Mouse (Mus musculus): ENCODE data around the gene Tepsin. TPM values are rescaled to one million over a fixed set of nuclear protein-coding genes. Genes with fewer than 3 reads are reported as not detected.
A peak's percentile ranks its signal among the peaks of the same experiment; 100 is the strongest.

The Tepsin gene
- polyA plus RNA-seq, 1 experiment = 10.3 TPM

- no peaks in the 10 kb centered on the region for H3K36me3 ChIP-seq (ENCODE audit: control insufficient read depth, insufficient read depth)
These were observed 34.4 kb downstream of the Tepsin start for GRCm38 (mm10) chr11:120064006-120064667.

GRCm38 (mm10) chr11:120063326-120063725 lies 35.2 kb downstream of the Tepsin start:
- no peaks in the 10 kb centered on the region for H3K79me2 ChIP-seq (ENCODE audit: control insufficient read depth, insufficient read depth)
- peaks cover 31% of the 10 kb centered on the region for H3K27me3 ChIP-seq (ENCODE audit: control insufficient read depth, insufficient read depth, insufficient read length)
- no peaks in the 10 kb centered on the region for H3K36me3 ChIP-seq (ENCODE audit: control insufficient read depth, insufficient read depth)
- H3ac ChIP-seq (ENCODE audit: control insufficient read depth, insufficient read length) = no peak overlapping the region
- H3K4me3 ChIP-seq = no peak overlapping the region
- TF ChIP-seq MYOD1 (IDR thresholded peaks at IDR 0.05; ENCODE audit: control insufficient read depth in 1 of 3, insufficient read length in 2 of 3, low read depth in 2 of 3) (no peak), SRF (IDR thresholded peaks at IDR 0.05; ENCODE audit: control insufficient read depth, insufficient read length, low read depth) (no peak), MYOG (IDR thresholded peaks at IDR 0.05; ENCODE audit: control insufficient read depth in 1 of 3, insufficient read depth in 1 of 3, insufficient read length in 2 of 3, low read depth in 2 of 3) (no peak), POLR2AphosphoS2 (IDR thresholded peaks at IDR 0.05; ENCODE audit: insufficient read length, low read depth) (no peak), CEBPB (IDR thresholded peaks at IDR 0.05; ENCODE audit: insufficient read depth, poor library complexity, severe bottlenecking) (no peak), REST (IDR thresholded peaks at IDR 0.05; ENCODE audit: insufficient read depth, insufficient read length) (no peak), E2F4 (IDR thresholded peaks at IDR 0.05; ENCODE audit: insufficient read depth) (no peak), MAX (IDR thresholded peaks at IDR 0.05; ENCODE audit: low read depth) (no peak), TCF12 (IDR thresholded peaks at IDR 0.05; ENCODE audit: insufficient read depth, poor library complexity, severe bottlenecking) (no peak), POLR2A (IDR thresholded peaks at IDR 0.05; ENCODE audit: insufficient read length, low read depth) (no peak), USF1 (IDR thresholded peaks at IDR 0.05; ENCODE audit: low read depth) (no peak), TCF3 (IDR thresholded peaks at IDR 0.05; ENCODE audit: insufficient read length, low read depth) (no peak)
- H3K4me2 ChIP-seq (ENCODE audit: low read depth) = no peak overlapping the region

More at GRCm38 (mm10) chr11:120064006-120064667, 34.4 kb downstream of the Tepsin start:
- no peaks in the 10 kb centered on the region for H3K79me2 ChIP-seq (ENCODE audit: control insufficient read depth, insufficient read depth)
- no peak overlapping the region for H3K4me2 ChIP-seq (ENCODE audit: low read depth)
- no peak overlapping the region for H3K4me3 ChIP-seq
- peak; percentile 0 to 89 (median 40) for TF ChIP-seq MYOD1 (IDR thresholded peaks at IDR 0.05; ENCODE audit: control insufficient read depth in 1 of 3, insufficient read length in 2 of 3, low read depth in 2 of 3)
- TF ChIP-seq TCF12 (IDR thresholded peaks at IDR 0.05; ENCODE audit: insufficient read depth, poor library complexity, severe bottlenecking) = peak; percentile 6
- TF ChIP-seq MAX (IDR thresholded peaks at IDR 0.05; ENCODE audit: low read depth) = no peak
- TF ChIP-seq TCF3 (IDR thresholded peaks at IDR 0.05; ENCODE audit: insufficient read length, low read depth) = peak; percentile 53
- peak; percentile 34 to 89 (median 75) for TF ChIP-seq MYOG (IDR thresholded peaks at IDR 0.05; ENCODE audit: control insufficient read depth in 1 of 3, insufficient read depth in 1 of 3, insufficient read length in 2 of 3, low read depth in 2 of 3)
- TF ChIP-seq E2F4 (IDR thresholded peaks at IDR 0.05; ENCODE audit: insufficient read depth) = no peak
- TF ChIP-seq USF1 (IDR thresholded peaks at IDR 0.05; ENCODE audit: low read depth) = no peak
- TF ChIP-seq CEBPB (IDR thresholded peaks at IDR 0.05; ENCODE audit: insufficient read depth, poor library complexity, severe bottlenecking) = no peak
- H3ac ChIP-seq (ENCODE audit: control insufficient read depth, insufficient read length) = no peak overlapping the region
- peaks cover 24% of the 10 kb centered on the region for H3K27me3 ChIP-seq (ENCODE audit: control insufficient read depth, insufficient read depth, insufficient read length)

GRCm38 (mm10) chr11:120060634-120061033 lies 37.9 kb downstream of the Tepsin start:
- TF ChIP-seq POLR2AphosphoS2 (IDR thresholded peaks at IDR 0.05; ENCODE audit: insufficient read length, low read depth) = no peak
- TF ChIP-seq REST (IDR thresholded peaks at IDR 0.05; ENCODE audit: insufficient read depth, insufficient read length) = no peak
- TF ChIP-seq USF1 (IDR thresholded peaks at IDR 0.05; ENCODE audit: low read depth) = no peak
- no peak for TF ChIP-seq E2F4 (IDR thresholded peaks at IDR 0.05; ENCODE audit: insufficient read depth)

GRCm38 (mm10) chr11:120055953-120056732 lies 42.4 kb downstream of the Tepsin start:
- TF ChIP-seq TCF12 (IDR thresholded peaks at IDR 0.05; ENCODE audit: insufficient read depth, poor library complexity, severe bottlenecking) = no peak
- TF ChIP-seq MYOD1 (IDR thresholded peaks at IDR 0.05; ENCODE audit: control insufficient read depth in 1 of 3, insufficient read length in 2 of 3, low read depth in 2 of 3) = no peak
- TF ChIP-seq POLR2AphosphoS2 (IDR thresholded peaks at IDR 0.05; ENCODE audit: insufficient read length, low read depth) = no peak
- TF ChIP-seq MAX (IDR thresholded peaks at IDR 0.05; ENCODE audit: low read depth) = no peak
- TF ChIP-seq E2F4 (IDR thresholded peaks at IDR 0.05; ENCODE audit: insufficient read depth) = no peak
- no peak for TF ChIP-seq USF1 (IDR thresholded peaks at IDR 0.05; ENCODE audit: low read depth)
- no peak for TF ChIP-seq POLR2A (IDR thresholded peaks at IDR 0.05; ENCODE audit: insufficient read length, low read depth)
- TF ChIP-seq CEBPB (IDR thresholded peaks at IDR 0.05; ENCODE audit: insufficient read depth, poor library complexity, severe bottlenecking) = no peak
- TF ChIP-seq SRF (IDR thresholded peaks at IDR 0.05; ENCODE audit: control insufficient read depth, insufficient read length, low read depth) = no peak
- TF ChIP-seq TCF3 (IDR thresholded peaks at IDR 0.05; ENCODE audit: insufficient read length, low read depth) = no peak
- TF ChIP-seq REST (IDR thresholded peaks at IDR 0.05; ENCODE audit: insufficient read depth, insufficient read length) = no peak
- no peak for TF ChIP-seq MYOG (IDR thresholded peaks at IDR 0.05; ENCODE audit: control insufficient read depth in 1 of 3, insufficient read depth in 1 of 3, insufficient read length in 2 of 3, low read depth in 2 of 3)
- peaks cover 47% of the 10 kb centered on the region for H3K27me3 ChIP-seq (ENCODE audit: control insufficient read depth, insufficient read depth, insufficient read length)
- no peak overlapping the region for H3K4me2 ChIP-seq (ENCODE audit: low read depth)
- H3ac ChIP-seq (ENCODE audit: control insufficient read depth, insufficient read length) = no peak overlapping the region
- H3K36me3 ChIP-seq (ENCODE audit: control insufficient read depth, insufficient read depth) = no peaks in the 10 kb centered on the region
- no peak overlapping the region for H3K4me3 ChIP-seq
- no peaks in the 10 kb centered on the region for H3K79me2 ChIP-seq (ENCODE audit: control insufficient read depth, insufficient read depth)

More at GRCm38 (mm10) chr11:120060634-120061033, 37.9 kb downstream of the Tepsin start:
- Histone ChIP-seq H3K36me3 (ENCODE audit: control insufficient read depth, insufficient read depth) (no peaks in the 10 kb centered on the region), H3ac (ENCODE audit: control insufficient read depth, insufficient read length) (no peak overlapping the region), H3K4me2 (ENCODE audit: low read depth) (no peak overlapping the region), H3K79me2 (ENCODE audit: control insufficient read depth, insufficient read depth) (no peaks in the 10 kb centered on the region), H3K4me3 (no peak overlapping the region), H3K27me3 (ENCODE audit: control insufficient read depth, insufficient read depth, insufficient read length) (peaks cover 36% of the 10 kb centered on the region)

All from myocyte (in vitro differentiated cells).